Mouse (Mus musculus) spleen, adult 12 weeks (tissue): ENCODE data around the gene Csad.

ENCODE experiments used
- DNase-seq: peaks from one replicate; pipeline ENCODE4 v3.0.0; 2022; ENCODE audit warnings: low spot score

Csad gene

GRCm38 (mm10) chr15:102195373-102195772 is 9.2 kb downstream of the Csad start:
- DNase-seq, result no peak

DNA sequence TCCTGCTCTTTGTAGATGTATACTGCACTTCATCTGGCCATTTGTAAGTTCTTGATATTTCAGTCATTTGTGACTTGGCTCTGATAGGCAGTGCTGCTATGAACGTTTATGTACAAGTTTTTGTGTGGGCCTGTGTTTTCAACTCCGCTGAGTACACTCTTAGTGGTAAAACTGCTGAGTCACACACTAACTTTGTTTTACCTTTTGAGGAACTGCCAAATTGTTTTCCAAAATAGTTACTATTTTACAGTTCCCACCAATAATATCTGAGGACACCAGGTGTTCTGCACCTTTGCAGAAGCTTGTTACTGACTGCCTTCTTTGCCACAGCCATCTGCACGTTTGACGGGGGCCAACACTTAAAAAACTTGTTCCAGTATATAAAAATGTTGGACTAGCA is 10.1 kb downstream of the Csad start:
- no peak for DNase-seq

- DNase-seq, result no peak
Measured at GRCm38 (mm10) chr15:102193652-102194051, 10.9 kb downstream of the Csad start.

- no peak for DNase-seq
Measured at GRCm38 (mm10) chr15:102192820-102193386, 11.6 kb downstream of the Csad start.

GRCm38 (mm10) chr15:102192271-102192812 is 12.2 kb downstream of the Csad start:
- no peak for DNase-seq

DNA sequence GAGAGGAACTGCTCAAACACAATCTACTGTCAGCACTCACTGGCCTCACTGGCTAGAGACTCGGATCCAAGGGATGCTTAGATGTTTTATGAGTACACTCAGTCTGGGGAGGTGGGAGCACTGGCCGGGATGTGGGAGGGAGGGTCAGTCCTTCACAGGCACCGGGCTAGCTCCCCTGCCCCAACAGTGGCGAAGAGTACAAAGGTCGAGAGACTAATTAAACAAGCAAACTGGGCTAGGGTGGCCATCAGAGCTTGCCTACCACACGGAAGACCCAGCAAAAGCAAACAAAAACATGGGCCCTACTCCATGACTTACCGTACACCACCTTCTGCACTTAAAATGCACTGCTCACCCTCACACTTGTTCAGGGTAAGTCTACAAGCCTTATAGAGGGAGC is 12.8 kb downstream of the Csad start:
- no peak for DNase-seq

DNA sequence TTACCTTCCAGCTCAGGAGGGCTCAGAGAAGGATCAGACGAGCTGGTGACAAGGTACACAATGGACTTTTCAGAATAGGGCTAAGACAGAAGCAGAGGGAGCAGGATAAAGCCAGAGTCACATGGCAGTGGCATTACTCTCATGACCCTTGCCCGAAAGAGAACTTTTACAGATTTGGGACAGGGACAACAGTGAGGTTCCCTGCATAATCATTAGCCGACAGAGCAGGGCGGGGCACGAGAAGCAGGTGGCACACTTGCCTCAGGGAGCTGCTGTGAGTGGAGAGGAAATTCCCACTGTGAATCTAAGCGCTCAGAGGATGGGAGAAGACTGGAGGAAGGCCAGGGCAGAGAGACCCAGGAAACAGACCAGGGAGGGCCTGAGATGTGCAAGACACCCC is 15.6 kb downstream of the Csad start:
- DNase-seq, result no peak

GRCm38 (mm10) chr15:102188096-102188495 is 16.4 kb downstream of the Csad start:
- DNase-seq, result no peak

GRCm38 (mm10) chr15:102186239-102186638 is 18.3 kb downstream of the Csad start:
- no peak for DNase-seq

GRCm38 (mm10) chr15:102183076-102183475 is 21.4 kb downstream of the Csad start:
- DNase-seq, result no peak

DNA sequence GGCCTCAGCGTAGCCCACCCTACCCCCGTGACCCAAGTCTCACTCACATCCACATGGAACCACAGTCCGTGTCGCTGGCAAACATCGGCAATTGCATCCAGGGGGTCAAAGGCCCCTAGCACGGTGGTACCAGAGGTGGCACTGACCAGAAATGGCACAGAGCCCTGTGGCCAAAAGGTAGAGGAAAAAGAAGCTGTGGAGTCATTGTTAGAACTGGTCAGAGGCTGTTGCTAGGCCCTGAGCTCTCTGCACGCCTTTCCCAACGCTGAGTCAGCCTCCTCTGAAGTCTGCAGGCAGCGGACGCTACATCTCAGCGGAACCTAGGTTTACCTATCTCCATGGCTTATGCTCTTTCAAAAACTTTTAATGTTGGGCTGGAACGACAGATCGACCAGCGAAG is 24.6 kb downstream of the Csad start:
- DNase-seq, result no peak

DNA sequence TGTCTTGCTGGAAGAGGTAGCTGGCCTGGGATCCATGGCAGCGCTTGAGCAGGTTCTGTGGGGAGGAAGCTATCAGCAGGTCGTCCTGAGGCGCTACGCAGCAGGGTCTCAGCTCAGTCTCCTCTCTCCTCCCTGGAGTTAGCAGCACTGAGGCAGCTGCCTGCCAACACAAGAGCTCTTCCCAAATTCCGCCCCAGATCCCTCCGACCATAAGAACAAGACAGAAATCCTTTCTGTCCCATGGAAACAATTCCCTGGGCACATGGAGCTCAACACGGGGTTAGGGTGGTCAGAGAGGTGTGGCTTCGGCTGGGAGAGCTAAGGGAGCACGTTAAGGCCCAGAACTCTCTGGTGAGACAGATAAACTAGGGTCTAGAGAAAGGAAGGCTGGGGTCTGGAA is 25.4 kb downstream of the Csad start:
- DNase-seq, result no peak

DNA sequence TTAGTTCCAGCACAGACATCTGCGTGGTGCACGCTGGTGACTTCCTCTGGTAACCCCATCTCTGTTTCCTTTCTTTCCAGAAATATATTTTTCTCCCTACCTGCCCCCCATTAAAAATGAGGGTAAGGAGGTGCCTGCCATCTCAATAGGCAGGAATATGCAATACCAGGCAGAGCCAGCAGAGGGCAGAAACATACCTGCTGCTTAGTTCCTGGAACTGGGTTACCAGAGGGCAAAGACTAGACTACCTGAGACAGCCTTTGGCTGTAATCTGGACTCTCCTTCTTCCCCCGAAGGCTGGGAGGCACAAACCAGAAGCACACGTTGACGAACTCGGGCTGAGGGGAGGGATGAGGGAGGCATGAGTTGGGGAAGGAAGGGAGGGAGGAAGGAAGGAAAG is 26.2 kb downstream of the Csad start:
- peak; percentile 70 for DNase-seq

- DNase-seq, result no peak
Measured at GRCm38 (mm10) chr15:102177417-102177816, 27.1 kb downstream of the Csad start.

DNA sequence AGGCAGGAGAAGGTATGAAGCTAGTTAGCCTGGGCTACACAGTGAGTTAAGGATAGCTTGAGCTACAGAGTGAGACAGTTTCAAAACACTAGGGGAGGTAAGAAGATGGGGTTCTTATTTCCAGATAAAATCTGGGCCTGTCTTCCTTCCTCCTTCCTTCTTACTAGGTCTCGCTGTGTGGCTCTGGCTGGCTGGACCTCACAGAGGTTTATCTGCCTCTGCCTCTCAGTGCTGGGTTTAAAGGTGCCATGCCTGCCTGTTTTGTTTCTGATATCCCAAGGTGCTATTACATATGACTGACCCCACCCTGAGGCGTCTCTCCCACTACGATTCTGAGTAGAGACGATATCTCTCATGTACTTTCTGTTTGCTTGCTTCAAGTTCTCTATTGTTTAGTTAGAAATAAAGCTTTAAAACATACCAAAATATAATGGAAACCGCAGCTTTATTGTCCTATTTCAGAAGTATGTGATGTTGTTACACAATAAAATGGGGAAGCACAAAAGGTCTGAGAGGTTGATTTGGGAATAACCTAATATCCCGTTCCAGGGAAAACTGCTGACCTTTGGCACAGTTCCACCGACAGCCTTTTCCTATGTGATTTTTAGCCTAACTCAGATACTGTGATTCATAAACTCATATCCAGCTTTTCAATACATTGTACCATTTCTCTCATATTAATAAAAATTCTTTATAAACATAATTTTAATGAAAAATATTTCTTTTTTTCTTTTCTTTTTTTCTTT is 27.8 kb downstream of the Csad start:
- DNase-seq, result no peak

DNA sequence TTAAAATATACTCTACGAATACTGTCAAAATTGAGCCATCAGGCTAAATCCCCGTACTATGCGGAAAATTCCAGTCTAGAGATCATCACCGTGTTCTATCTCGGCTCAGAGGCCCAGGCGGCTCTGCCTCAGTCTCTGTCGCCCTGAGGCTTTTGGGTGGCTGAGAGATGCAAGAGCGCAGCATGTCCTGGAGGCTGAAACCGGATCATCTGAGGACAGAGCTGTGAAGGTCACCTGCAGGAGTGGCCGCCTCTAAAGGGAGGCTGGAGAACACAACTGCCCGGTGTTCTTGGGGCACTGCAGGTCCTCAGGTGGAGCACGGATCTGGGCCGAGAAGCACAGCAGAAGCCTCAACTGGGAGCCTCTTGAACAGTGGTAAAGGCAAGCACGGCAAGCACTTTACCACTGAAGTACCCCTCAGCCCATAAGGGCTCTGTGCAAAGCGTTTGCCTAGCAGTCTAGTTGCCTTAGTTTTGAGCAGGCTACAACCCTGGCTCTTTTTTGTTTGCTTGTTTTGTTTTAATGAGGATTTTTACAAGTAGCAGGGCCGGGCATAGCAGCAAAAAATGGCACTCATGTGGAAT is 28.7 kb downstream of the Csad start:
- DNase-seq, result no peak

DNA sequence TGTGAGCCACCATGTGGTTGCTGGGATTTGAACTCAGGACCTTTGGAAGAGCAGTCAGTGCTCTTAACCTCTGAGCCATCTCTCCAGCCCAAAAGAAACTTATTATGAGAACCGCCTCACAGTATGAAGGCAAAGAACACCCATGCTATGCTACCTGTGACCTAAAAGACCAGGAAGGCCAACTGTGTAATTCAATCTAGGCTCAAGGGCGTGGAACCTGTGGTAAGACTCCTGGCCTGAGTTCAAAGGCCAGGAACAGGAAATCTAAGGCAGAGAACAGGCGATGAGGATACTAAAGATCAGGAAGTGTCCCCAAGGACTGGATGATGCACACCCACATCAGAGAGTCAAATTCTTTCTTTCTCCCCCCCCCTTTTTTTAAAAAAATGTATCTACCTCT is 30.9 kb downstream of the Csad start:
- DNase-seq, result no peak

- no peak for DNase-seq
Measured at GRCm38 (mm10) chr15:102169064-102169463, 35.5 kb downstream of the Csad start.

DNA sequence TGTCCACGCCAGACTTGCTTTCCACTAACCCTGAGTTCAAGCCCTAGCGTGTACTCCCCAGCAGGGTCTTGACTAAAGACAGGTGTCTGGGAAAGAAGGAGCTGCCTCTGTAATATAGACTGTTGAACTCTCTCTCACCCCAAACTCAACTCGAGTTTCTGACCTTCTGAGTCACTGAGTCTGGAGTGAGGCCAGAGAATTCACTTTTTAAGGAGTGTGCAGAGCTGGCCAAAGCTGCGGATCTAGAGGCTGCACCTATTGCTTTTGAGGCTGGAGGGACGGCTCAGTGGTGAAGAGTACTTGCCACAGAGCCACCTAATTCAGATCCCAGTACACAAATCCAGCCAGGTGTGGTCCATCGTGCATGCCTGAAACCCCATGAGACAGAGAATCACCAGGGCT is 36.9 kb downstream of the Csad start:
- no peak for DNase-seq

GRCm38 (mm10) chr15:102165468-102166100 is 38.9 kb downstream of the Csad start:
- DNase-seq, result no peak

DNA sequence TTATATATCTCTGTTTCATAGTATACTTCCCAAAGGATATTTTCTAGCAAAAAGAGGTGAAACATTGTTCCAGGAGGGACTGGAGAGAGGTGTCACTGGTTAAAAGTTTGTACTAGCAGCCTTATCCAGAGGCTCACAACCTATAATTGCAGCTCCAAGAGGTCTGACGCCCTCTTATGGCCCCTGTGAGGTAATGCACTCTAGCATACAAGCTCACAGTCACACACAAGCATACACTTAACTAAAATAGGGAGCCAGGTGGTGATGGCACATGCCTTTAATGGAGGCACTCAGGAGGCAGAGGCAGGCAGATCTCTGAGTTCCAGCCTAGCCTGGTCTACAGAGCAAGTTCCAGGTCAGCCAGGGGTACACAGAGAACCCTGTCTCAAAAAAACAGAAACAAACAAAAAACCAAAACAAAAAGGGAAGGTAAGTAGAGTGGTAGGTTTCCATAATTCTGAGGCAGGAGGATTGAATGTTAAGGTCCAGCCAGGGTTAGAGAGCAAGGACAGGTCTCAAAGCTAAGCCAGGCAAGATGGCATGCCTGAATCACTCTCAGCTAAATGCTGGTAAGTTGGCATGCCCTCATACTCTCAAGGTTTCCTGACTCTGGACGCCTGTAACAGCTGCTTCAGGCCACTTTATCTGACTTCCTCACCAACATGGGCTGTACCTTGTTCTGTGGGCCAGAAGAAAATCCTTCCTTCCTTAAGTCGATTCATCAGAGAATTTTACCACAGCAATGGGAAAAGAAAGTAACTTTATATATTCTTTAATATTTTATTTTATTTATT is 40.4 kb downstream of the Csad start:
- no peak for DNase-seq

- no peak for DNase-seq
Measured at GRCm38 (mm10) chr15:102160415-102161060, 44.0 kb downstream of the Csad start.
